Mouse (Mus musculus): ENCODE data around the gene Shroom3. TPM values are rescaled to one million over a fixed set of nuclear protein-coding genes. Genes with fewer than 3 reads are reported as not detected.

Shroom3 gene
- polyA plus RNA-seq, 1 experiment from 2014 or later, result 2.9 TPM

- Histone ChIP-seq H3K27me3 (no peaks in the 10 kb centered on the region), H3K9me3 (no peaks in the 10 kb centered on the region), H3K4me1 (peaks cover 11% of the 10 kb centered on the region), H3K4me2 (replicated peaks) (no peak overlapping the region), H3K27ac (replicated peaks) (no peak overlapping the region), H3K9ac (replicated peaks) (no peak overlapping the region), H3K36me3 (no peaks in the 10 kb centered on the region), H3K4me3 (no peak overlapping the region)
- ATAC-seq (replicated peaks), result 0 out of 2 replicates have a peak, but pooled peaks have one; percentile 20
- WGBS, result 66% methylated on average over 6 of the region's 6 CpGs
Observed at GRCm38 (mm10) chr5:92954827-92955475, 271.7 kb downstream of the Shroom3 start.

GRCm38 (mm10) chr5:92959287-92959686 is 276.1 kb downstream of the Shroom3 start:
- 93% methylated on average over 10 of the region's 10 CpGs for WGBS
- no peaks in the 10 kb centered on the region for H3K27me3 ChIP-seq

GRCm38 (mm10) chr5:92959708-92960107 is 276.5 kb downstream of the Shroom3 start:
- no peaks in the 10 kb centered on the region for H3K36me3 ChIP-seq
- 71% methylated on average over 9 of the region's 9 CpGs for WGBS
- H3K27ac ChIP-seq (replicated peaks), result 0 out of 2 replicates have a peak overlapping the region, but pooled peaks have one; percentile 6
- no peaks in the 10 kb centered on the region for H3K9me3 ChIP-seq
- no peaks in the 10 kb centered on the region for H3K27me3 ChIP-seq
- H3K4me1 ChIP-seq, result peaks cover 13% of the 10 kb centered on the region
- H3K4me2 ChIP-seq (replicated peaks), result no peak overlapping the region
- no peak overlapping the region for H3K9ac ChIP-seq (replicated peaks)
- no peak overlapping the region for H3K4me3 ChIP-seq
- ATAC-seq (replicated peaks), result no peak

More at GRCm38 (mm10) chr5:92959287-92959686, 276.1 kb downstream of the Shroom3 start:
- H3K27ac ChIP-seq (replicated peaks), result 0 out of 2 replicates have a peak overlapping the region, but pooled peaks have one; percentile 6
- no peak overlapping the region for H3K9ac ChIP-seq (replicated peaks)
- ATAC-seq (replicated peaks), result no peak
- no peak overlapping the region for H3K4me3 ChIP-seq
- peaks cover 13% of the 10 kb centered on the region for H3K4me1 ChIP-seq
- no peaks in the 10 kb centered on the region for H3K9me3 ChIP-seq
- no peak overlapping the region for H3K4me2 ChIP-seq (replicated peaks)
- H3K36me3 ChIP-seq, result no peaks in the 10 kb centered on the region

- Histone ChIP-seq H3K27ac (replicated peaks) (no peak overlapping the region), H3K36me3 (no peaks in the 10 kb centered on the region), H3K4me3 (no peak overlapping the region), H3K27me3 (no peaks in the 10 kb centered on the region), H3K4me2 (replicated peaks) (no peak overlapping the region), H3K4me1 (peaks cover 13% of the 10 kb centered on the region), H3K9me3 (no peaks in the 10 kb centered on the region), H3K9ac (replicated peaks) (no peak overlapping the region)
- no peak; the same call in 1 of the 2 replicates for ATAC-seq (replicated peaks)
- 57% methylated on average over 11 of the region's 11 CpGs for WGBS
Observed at GRCm38 (mm10) chr5:92961353-92961752, 278.1 kb downstream of the Shroom3 start.

- no peaks in the 10 kb centered on the region for H3K9me3 ChIP-seq
- no peaks in the 10 kb centered on the region for H3K36me3 ChIP-seq
- no peak overlapping the region for H3K4me2 ChIP-seq (replicated peaks)
- H3K27me3 ChIP-seq, result no peaks in the 10 kb centered on the region
- 70% methylated on average over 7 of the region's 7 CpGs for WGBS
- no peak overlapping the region for H3K9ac ChIP-seq (replicated peaks)
- peaks cover 13% of the 10 kb centered on the region for H3K4me1 ChIP-seq
- H3K27ac ChIP-seq (replicated peaks), result no peak overlapping the region
- no peak for ATAC-seq (replicated peaks)
- no peak overlapping the region for H3K4me3 ChIP-seq
Observed at GRCm38 (mm10) chr5:92961770-92962231, 278.6 kb downstream of the Shroom3 start.

GRCm38 (mm10) chr5:92964691-92965090 is 281.5 kb downstream of the Shroom3 start:
- Histone ChIP-seq H3K9me3 (no peaks in the 10 kb centered on the region), H3K27ac (replicated peaks) (no peak overlapping the region), H3K27me3 (no peaks in the 10 kb centered on the region), H3K4me2 (replicated peaks) (no peak overlapping the region), H3K36me3 (no peaks in the 10 kb centered on the region), H3K4me1 (peaks cover 13% of the 10 kb centered on the region), H3K4me3 (no peak overlapping the region), H3K9ac (replicated peaks) (no peak overlapping the region)
- no peak for ATAC-seq (replicated peaks)
- 89% methylated on average over 13 of the region's 13 CpGs for WGBS

- H3K9ac ChIP-seq (replicated peaks), result no peak overlapping the region
- no peak overlapping the region for H3K27ac ChIP-seq (replicated peaks)
- no peaks in the 10 kb centered on the region for H3K4me1 ChIP-seq
- H3K36me3 ChIP-seq, result no peaks in the 10 kb centered on the region
- 80% methylated on average over 9 of the region's 9 CpGs for WGBS
- H3K9me3 ChIP-seq, result no peaks in the 10 kb centered on the region
- no peaks in the 10 kb centered on the region for H3K27me3 ChIP-seq
- H3K4me2 ChIP-seq (replicated peaks), result no peak overlapping the region
- no peak for ATAC-seq (replicated peaks)
- no peak overlapping the region for H3K4me3 ChIP-seq
Observed at GRCm38 (mm10) chr5:92967143-92967542, 283.9 kb downstream of the Shroom3 start.

- Histone ChIP-seq H3K4me1 (no peaks in the 10 kb centered on the region), H3K27me3 (no peaks in the 10 kb centered on the region), H3K9ac (replicated peaks) (no peak overlapping the region), H3K4me2 (replicated peaks) (no peak overlapping the region), H3K9me3 (no peaks in the 10 kb centered on the region), H3K4me3 (no peak overlapping the region), H3K36me3 (no peaks in the 10 kb centered on the region), H3K27ac (replicated peaks) (no peak overlapping the region)
- WGBS, result 90% methylated on average over 3 of the region's 3 CpGs
- ATAC-seq (replicated peaks), result no peak
Observed at GRCm38 (mm10) chr5:92967906-92968305, 284.7 kb downstream of the Shroom3 start.

- Histone ChIP-seq H3K4me2 (replicated peaks) (no peak overlapping the region), H3K36me3 (no peaks in the 10 kb centered on the region), H3K4me1 (no peaks in the 10 kb centered on the region), H3K9me3 (no peaks in the 10 kb centered on the region), H3K9ac (replicated peaks) (no peak overlapping the region), H3K27ac (replicated peaks) (no peak overlapping the region), H3K27me3 (no peaks in the 10 kb centered on the region), H3K4me3 (no peak overlapping the region)
- ATAC-seq (replicated peaks), result no peak
- 80% methylated on average over 8 of the region's 8 CpGs for WGBS
Observed at GRCm38 (mm10) chr5:92969443-92969842, 286.2 kb downstream of the Shroom3 start.

GRCm38 (mm10) chr5:92969926-92970325 is 286.7 kb downstream of the Shroom3 start:
- Histone ChIP-seq H3K36me3 (no peaks in the 10 kb centered on the region), H3K27ac (replicated peaks) (no peak overlapping the region), H3K4me3 (no peak overlapping the region), H3K4me2 (replicated peaks) (no peak overlapping the region), H3K9ac (replicated peaks) (no peak overlapping the region), H3K4me1 (no peaks in the 10 kb centered on the region), H3K27me3 (no peaks in the 10 kb centered on the region), H3K9me3 (no peaks in the 10 kb centered on the region)
- 74% methylated on average over 2 of the region's 2 CpGs for WGBS
- ATAC-seq (replicated peaks), result no peak

GRCm38 (mm10) chr5:92970480-92970879 is 287.2 kb downstream of the Shroom3 start:
- Histone ChIP-seq H3K4me2 (replicated peaks) (no peak overlapping the region), H3K9ac (replicated peaks) (no peak overlapping the region), H3K4me1 (no peaks in the 10 kb centered on the region), H3K27ac (replicated peaks) (no peak overlapping the region), H3K9me3 (no peaks in the 10 kb centered on the region), H3K4me3 (no peak overlapping the region), H3K36me3 (no peaks in the 10 kb centered on the region), H3K27me3 (no peaks in the 10 kb centered on the region)
- no peak for ATAC-seq (replicated peaks)
- WGBS, result 30% methylated on average over 7 of the region's 7 CpGs

GRCm38 (mm10) chr5:92980393-92980792 is 297.2 kb downstream of the Shroom3 start:
- ATAC-seq (replicated peaks), result no peak
- H3K9ac ChIP-seq (replicated peaks), result no peak overlapping the region
- H3K4me3 ChIP-seq, result no peak overlapping the region
- no peak overlapping the region for H3K4me2 ChIP-seq (replicated peaks)
- H3K27me3 ChIP-seq, result no peaks in the 10 kb centered on the region
- 90% methylated on average over 6 of the region's 6 CpGs for WGBS
- H3K36me3 ChIP-seq, result no peaks in the 10 kb centered on the region
- H3K9me3 ChIP-seq, result no peaks in the 10 kb centered on the region
- no peak overlapping the region for H3K27ac ChIP-seq (replicated peaks)
- H3K4me1 ChIP-seq, result no peaks in the 10 kb centered on the region

- 69% methylated on average over 2 of the region's 2 CpGs for WGBS
- ATAC-seq (replicated peaks), result no peak
- H3K9ac ChIP-seq (replicated peaks), result no peak overlapping the region
Observed at GRCm38 (mm10) chr5:92980862-92981261, 297.6 kb downstream of the Shroom3 start.

More at GRCm38 (mm10) chr5:92980862-92981261, 297.6 kb downstream of the Shroom3 start:
- Histone ChIP-seq H3K4me2 (replicated peaks) (no peak overlapping the region), H3K4me3 (no peak overlapping the region), H3K27ac (replicated peaks) (no peak overlapping the region), H3K9me3 (no peaks in the 10 kb centered on the region), H3K4me1 (no peaks in the 10 kb centered on the region), H3K27me3 (no peaks in the 10 kb centered on the region), H3K36me3 (no peaks in the 10 kb centered on the region)
